Mouse (Mus musculus) spleen, adult 2 months (tissue): Measurements from ENCODE around the gene Rfx4.

Experiments
- CTCF ChIP-seq: fragments of 200-500 bp; IDR thresholded peaks from 2 replicates; pipeline ENCODE4 v1.5.1; 2011; ENCODE audit warnings: mild to moderate bottlenecking, inconsistent platforms; ENCODE audit not compliant: insufficient read depth, insufficient read length, insufficient replicate concordance; ENCODE audit errors: extremely low read depth
- POLR2A ChIP-seq: fragments of 200-500 bp; IDR thresholded peaks from 2 replicates; pipeline ENCODE4 v1.6.1; 2011; ENCODE audit warnings: low read depth, low read length, inconsistent platforms

GRCm38 (mm10) chr10:84936832-84937515, 181.1 kb downstream of the Rfx4 start:
- TF ChIP-seq CTCF = no peak
- TF ChIP-seq POLR2A = no peak
